Mouse (Mus musculus): ENCODE measurements around the gene 1700001O22Rik. TPM values are rescaled to one million over a fixed set of nuclear protein-coding genes. Genes with fewer than 3 reads are reported as not detected.

1700001O22Rik gene
- not detected for polyA plus RNA-seq (2017; shearing (Covaris generic))

DNA sequence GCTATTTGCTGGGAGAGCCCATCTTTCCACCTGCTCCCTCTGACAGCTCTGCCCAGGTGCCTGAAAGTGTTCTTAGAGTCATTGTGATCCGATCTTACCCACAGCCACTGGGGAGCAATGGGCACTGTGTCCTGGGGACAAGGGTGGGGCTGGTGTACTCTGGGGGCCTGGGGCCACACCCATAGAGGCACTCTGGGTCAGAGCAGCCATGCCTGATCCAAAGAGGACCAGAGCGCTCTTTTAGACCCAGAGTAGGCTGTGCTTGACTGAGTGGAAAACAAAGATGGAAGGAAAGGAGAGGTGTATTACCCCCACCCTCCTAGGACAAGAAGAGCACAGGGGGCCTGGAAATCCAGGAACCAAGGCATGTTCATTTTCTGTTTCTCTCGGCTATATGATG is at the start of gene 1700001O22Rik:
Gene 1700001O22Rik, minus strand, starts transcription at position 58 of the 400 bp plus-strand sequence.

GRCm38 (mm10) chr2:30834373-30835022 is 31.0 kb upstream of the 1700001O22Rik start, which contains the start of gene Prrx2:
Gene Prrx2 (plus strand): TSS chr2:30834972.

DNA sequence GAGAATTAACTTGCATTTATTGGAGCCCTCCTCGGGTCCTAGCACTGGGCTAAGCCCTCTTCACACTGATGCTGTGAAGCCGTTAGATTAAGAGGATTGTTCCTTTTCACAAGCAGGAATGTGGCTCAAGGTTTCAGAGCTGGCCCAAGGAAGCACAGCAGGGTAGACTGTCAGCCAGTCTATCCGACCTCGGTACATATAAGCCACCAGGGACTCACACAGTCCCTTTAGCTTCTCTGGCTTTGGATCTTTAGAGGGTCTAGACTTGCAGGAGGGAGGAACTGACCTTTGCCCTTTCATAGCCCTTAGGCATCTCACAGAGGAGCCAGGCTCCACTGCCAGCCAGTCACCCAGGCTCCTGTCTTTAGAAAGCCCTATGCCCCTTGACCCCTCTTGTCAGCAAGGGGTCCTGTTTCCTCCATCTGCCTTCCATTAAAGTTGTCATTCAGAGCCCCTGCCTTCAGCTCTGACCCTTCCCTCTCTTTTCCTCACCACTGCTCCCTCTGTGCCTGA is 26.9 kb upstream of the 1700001O22Rik start, which contains the start of gene Asb6:
Gene Asb6, minus strand, starts transcription at position 51 of the 513 bp plus-strand sequence.

GRCm38 (mm10) chr2:30807648-30808295 is 4.3 kb upstream of the 1700001O22Rik start, which contains the start of gene Ntmt1:
Gene Ntmt1 (plus strand): TSS chr2:30807826.

Other genes starting within 250 kb of the 1700001O22Rik start
- 3.1 TPM for gene Cstad, start 208.6 kb downstream of the 1700001O22Rik start, polyA plus RNA-seq (2017; shearing (Covaris generic))
- 47.4 TPM for gene Ntmt1, start 4.2 kb upstream of the 1700001O22Rik start, polyA plus RNA-seq (2017; shearing (Covaris generic))
- 69.6 TPM for gene Asb6, start 26.7 kb upstream of the 1700001O22Rik start, polyA plus RNA-seq (2017; shearing (Covaris generic))
- gene Prrx2, start 31.3 kb upstream of the 1700001O22Rik start, polyA plus RNA-seq (2017; shearing (Covaris generic)), result not detected
- not detected for gene Ptges, start 126.2 kb upstream of the 1700001O22Rik start, polyA plus RNA-seq (2017; shearing (Covaris generic))
- 24.8 TPM for gene Tor1b, start 149.3 kb upstream of the 1700001O22Rik start, polyA plus RNA-seq (2017; shearing (Covaris generic))
- 57.2 TPM for gene Tor1a, start 164.3 kb upstream of the 1700001O22Rik start, polyA plus RNA-seq (2017; shearing (Covaris generic))
- gene BC005624, start 178.5 kb upstream of the 1700001O22Rik start, polyA plus RNA-seq (2017; shearing (Covaris generic)), result 89.9 TPM
- gene Usp20, start 178.6 kb upstream of the 1700001O22Rik start, polyA plus RNA-seq (2017; shearing (Covaris generic)), result 34.7 TPM

All from CD4-positive, CD25-positive, alpha-beta regulatory T cell, adult 9 weeks (primary cell).